Mouse (Mus musculus): ENCODE data around the gene Kif1c. TPM values are rescaled to one million over a fixed set of nuclear protein-coding genes. Genes with fewer than 3 reads are reported as not detected.
A peak's percentile ranks its signal among the peaks of the same experiment; 100 is the strongest.
"Not testable (repeated sequence)": the region's sequence is repeated elsewhere in the genome, so short reads cannot be mapped to it uniquely, and the experiment has no call there.

Gene Kif1c
- polyA plus RNA-seq, 1 experiment from 2014 or later = 5.4 TPM

DNA sequence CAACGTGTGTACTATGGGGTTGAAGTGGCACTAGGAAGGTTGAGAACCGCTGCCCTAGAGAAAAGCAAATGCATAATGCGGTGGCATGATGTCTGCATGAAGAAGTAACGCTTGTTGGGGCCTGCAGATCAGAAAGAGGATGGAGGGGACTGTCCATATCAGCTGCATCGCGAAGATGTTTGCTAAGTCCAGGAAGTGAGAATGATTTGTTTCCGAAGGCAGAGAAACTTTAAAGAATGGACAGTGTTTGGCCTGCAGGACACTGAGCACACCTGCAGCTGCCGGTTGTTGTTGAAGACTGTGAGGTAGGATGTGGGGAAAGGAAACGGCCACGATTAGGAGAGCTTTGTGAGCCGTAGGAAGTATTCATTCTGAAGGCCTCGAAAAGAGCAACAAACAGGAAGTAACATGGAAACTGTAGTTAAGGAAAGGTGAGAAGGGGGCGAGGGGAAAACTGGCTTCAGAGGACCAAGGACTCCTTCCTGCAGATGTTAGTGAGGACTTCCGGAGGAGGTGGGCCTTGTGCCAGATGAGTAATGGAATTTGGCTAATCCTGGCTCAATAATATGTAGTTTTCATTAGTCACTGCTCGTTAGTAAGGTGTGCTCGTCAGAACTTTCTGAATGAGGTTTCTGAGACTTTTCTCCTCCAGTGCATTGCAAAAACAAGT, 65.6 kb downstream of the Kif1c start:
- H3K27ac ChIP-seq (ENCODE audit: low read depth, low read length) = no peak overlapping the region
- H3K4me3 ChIP-seq (ENCODE audit: low read depth, low read length) = no peak overlapping the region
- H3K27me3 ChIP-seq (ENCODE audit: control insufficient read depth, insufficient read depth, low read length) = no peaks in the 10 kb centered on the region
- no peaks in the 10 kb centered on the region for H3K9me3 ChIP-seq (ENCODE audit: control insufficient read depth, low read length)
- no peak overlapping the region for H3K9ac ChIP-seq (ENCODE audit: low read length)
- WGBS = 87% methylated on average over 16 of the region's 16 CpGs
- no peaks in the 10 kb centered on the region; the same call in 1 of the 2 replicates for H3K36me3 ChIP-seq (ENCODE audit: control insufficient read depth, insufficient read depth, low read length)
- H3K4me2 ChIP-seq (ENCODE audit: low read depth) = no peak overlapping the region
- H3K4me1 ChIP-seq (ENCODE audit: control insufficient read depth, insufficient read depth, low read length) = 0 out of 2 replicates have a peak, but pooled peaks cover 4% of the 10 kb centered on the region
- DNase-seq (ENCODE audit: low spot score) (no peak), ATAC-seq (ENCODE audit: insufficient read depth, low FRiP score, low TSS enrichment) (no peak)

- H3K4me2 ChIP-seq (ENCODE audit: low read depth) = no peak overlapping the region
- H3K4me1 ChIP-seq (ENCODE audit: control insufficient read depth, insufficient read depth, low read length) = no peaks in the 10 kb centered on the region
- H3K27me3 ChIP-seq (ENCODE audit: control insufficient read depth, insufficient read depth, low read length) = no peaks in the 10 kb centered on the region
- no peak overlapping the region for H3K4me3 ChIP-seq (ENCODE audit: low read depth, low read length)
- ATAC-seq (ENCODE audit: insufficient read depth, low FRiP score, low TSS enrichment) (no peak), DNase-seq (ENCODE audit: low spot score) (no peak)
- no peak overlapping the region for H3K27ac ChIP-seq (ENCODE audit: low read depth, low read length)
- no peaks in the 10 kb centered on the region for H3K9me3 ChIP-seq (ENCODE audit: control insufficient read depth, low read length)
- whole genome bisulfite sequencing = 99% methylated on average over 3 of the region's 3 CpGs
- no peak overlapping the region for H3K9ac ChIP-seq (ENCODE audit: low read length)
- no peaks in the 10 kb centered on the region; the same call in 1 of the 2 replicates for H3K36me3 ChIP-seq (ENCODE audit: control insufficient read depth, insufficient read depth, low read length)
Measured at GRCm38 (mm10) chr11:70770804-70771203, 70.5 kb downstream of the Kif1c start.

GRCm38 (mm10) chr11:70776830-70777571, 76.7 kb downstream of the Kif1c start:
- no peak overlapping the region for H3K4me3 ChIP-seq (ENCODE audit: low read depth, low read length)
- no peaks in the 10 kb centered on the region for H3K36me3 ChIP-seq (ENCODE audit: control insufficient read depth, insufficient read depth, low read length)
- ATAC-seq (ENCODE audit: insufficient read depth, low FRiP score, low TSS enrichment) = 0 out of 2 replicates have a peak, but pooled peaks have one; percentile 35
- no peak overlapping the region for H3K27ac ChIP-seq (ENCODE audit: low read depth, low read length)
- H3K27me3 ChIP-seq (ENCODE audit: control insufficient read depth, insufficient read depth, low read length) = no peaks in the 10 kb centered on the region
- 33% methylated on average over 17 of the region's 17 CpGs for WGBS
- no peaks in the 10 kb centered on the region for H3K4me1 ChIP-seq (ENCODE audit: control insufficient read depth, insufficient read depth, low read length)
- H3K9me3 ChIP-seq (ENCODE audit: control insufficient read depth, low read length) = no peaks in the 10 kb centered on the region
- H3K4me2 ChIP-seq (ENCODE audit: low read depth) = no peak overlapping the region
- H3K9ac ChIP-seq (ENCODE audit: low read length) = no peak overlapping the region
- peak; percentile 78 for DNase-seq (ENCODE audit: low spot score)

DNA sequence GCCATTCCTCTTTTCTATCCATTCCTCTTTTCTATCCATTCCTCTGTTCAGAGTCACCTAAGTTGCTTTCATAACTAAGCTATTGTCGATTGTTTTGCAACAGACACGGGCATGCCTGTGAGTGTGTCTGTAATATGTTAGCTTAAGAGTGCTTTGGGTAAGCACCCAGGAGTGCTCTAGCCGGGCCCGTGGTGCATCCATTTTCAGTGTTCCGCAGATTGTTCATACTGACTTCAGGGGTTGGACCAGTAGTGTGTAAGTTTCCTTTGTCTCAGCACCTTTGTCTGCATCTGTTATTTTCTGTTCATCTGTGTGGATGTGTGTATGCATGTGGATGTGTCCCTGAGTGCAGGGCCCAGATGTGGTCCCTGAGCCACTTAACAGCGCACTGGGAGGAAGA, 77.3 kb downstream of the Kif1c start:
- DNase-seq (ENCODE audit: low spot score) = no peak
- no peak for ATAC-seq (ENCODE audit: insufficient read depth, low FRiP score, low TSS enrichment)

GRCm38 (mm10) chr11:70778058-70778457, 77.7 kb downstream of the Kif1c start:
- not testable (repeated sequence) for H3K36me3 ChIP-seq (ENCODE audit: control insufficient read depth, insufficient read depth, low read length); H3K27me3 ChIP-seq (ENCODE audit: control insufficient read depth, insufficient read depth, low read length); H3K27ac ChIP-seq (ENCODE audit: low read depth, low read length); DNase-seq (ENCODE audit: low spot score); H3K4me2 ChIP-seq (ENCODE audit: low read depth); ATAC-seq (ENCODE audit: insufficient read depth, low FRiP score, low TSS enrichment); H3K9ac ChIP-seq (ENCODE audit: low read length); H3K4me3 ChIP-seq (ENCODE audit: low read depth, low read length); H3K9me3 ChIP-seq (ENCODE audit: control insufficient read depth, low read length); H3K4me1 ChIP-seq (ENCODE audit: control insufficient read depth, insufficient read depth, low read length)
- 38% methylated on average over 6 of the region's 6 CpGs for WGBS

More for the DNA sequence above, 77.3 kb downstream of the Kif1c start:
- Histone ChIP-seq H3K4me3 (ENCODE audit: low read depth, low read length) (no peak overlapping the region), H3K4me1 (ENCODE audit: control insufficient read depth, insufficient read depth, low read length) (no peaks in the 10 kb centered on the region), H3K4me2 (ENCODE audit: low read depth) (no peak overlapping the region), H3K27ac (ENCODE audit: low read depth, low read length) (no peak overlapping the region), H3K36me3 (ENCODE audit: control insufficient read depth, insufficient read depth, low read length) (no peaks in the 10 kb centered on the region), H3K9me3 (ENCODE audit: control insufficient read depth, low read length) (no peaks in the 10 kb centered on the region), H3K27me3 (ENCODE audit: control insufficient read depth, insufficient read depth, low read length) (no peaks in the 10 kb centered on the region), H3K9ac (ENCODE audit: low read length) (no peak overlapping the region)
- WGBS = 75% methylated on average over 6 of the region's 6 CpGs

Small RNA genes within 50 kb of the gene (microRNA-seq; reads per million reads assigned to microRNA genes)
- gene Gm22760 (not detected), gene Mir6925 (not detected)

Other genes starting within 250 kb of the Kif1c start
- gene Med11, start 248.6 kb upstream of the Kif1c start, polyA plus RNA-seq (2014; fragmentation: Nextera tagmentation; extraction: Ambion mirVana) = 39.1 and 41.6 TPM in 2 replicates
- gene Zmynd15, start 241.1 kb upstream of the Kif1c start, polyA plus RNA-seq (2014; fragmentation: Nextera tagmentation; extraction: Ambion mirVana) = 0.19 TPM in 1 of 2 replicates, not detected in the other
- gene Cxcl16, start 240.6 kb upstream of the Kif1c start, polyA plus RNA-seq (2014; fragmentation: Nextera tagmentation; extraction: Ambion mirVana) = 0.84 and 0.93 TPM in 2 replicates
- not detected in 2 replicates for gene Tm4sf5, start 195.3 kb upstream of the Kif1c start, polyA plus RNA-seq (2014; fragmentation: Nextera tagmentation; extraction: Ambion mirVana)
- 0.39 TPM in 1 of 2 replicates, not detected in the other for gene Vmo1, start 185.9 kb upstream of the Kif1c start, polyA plus RNA-seq (2014; fragmentation: Nextera tagmentation; extraction: Ambion mirVana)
- 0.20 TPM in 1 of 2 replicates, not detected in the other for gene Gltpd2, start 181.4 kb upstream of the Kif1c start, polyA plus RNA-seq (2014; fragmentation: Nextera tagmentation; extraction: Ambion mirVana)
- 898 and 923 TPM in 2 replicates for gene Psmb6, start 175.2 kb upstream of the Kif1c start, polyA plus RNA-seq (2014; fragmentation: Nextera tagmentation; extraction: Ambion mirVana)
- gene Gm40193, start 167.6 kb upstream of the Kif1c start, polyA plus RNA-seq (2014; fragmentation: Nextera tagmentation; extraction: Ambion mirVana) = not detected in 2 replicates
- 2.9 and 4.0 TPM in 2 replicates for gene Pld2, start 160.5 kb upstream of the Kif1c start, polyA plus RNA-seq (2014; fragmentation: Nextera tagmentation; extraction: Ambion mirVana)
- 15.0 and 16.0 TPM in 2 replicates for gene Mink1, start 137.7 kb upstream of the Kif1c start, polyA plus RNA-seq (2014; fragmentation: Nextera tagmentation; extraction: Ambion mirVana)
- gene 4930544D05Rik, start 84.7 kb upstream of the Kif1c start, polyA plus RNA-seq (2014; fragmentation: Nextera tagmentation; extraction: Ambion mirVana) = not detected in 2 replicates
- 0.41 TPM in 1 of 2 replicates, not detected in the other for gene Chrne, start 81.3 kb upstream of the Kif1c start, polyA plus RNA-seq (2014; fragmentation: Nextera tagmentation; extraction: Ambion mirVana)
- gene Gp1ba, start 61.4 kb upstream of the Kif1c start, polyA plus RNA-seq (2014; fragmentation: Nextera tagmentation; extraction: Ambion mirVana) = 1.3 and 1.6 TPM in 2 replicates
- gene Rnf167, start 53.3 kb upstream of the Kif1c start, polyA plus RNA-seq (2014; fragmentation: Nextera tagmentation; extraction: Ambion mirVana) = 86.4 and 92.9 TPM in 2 replicates
- gene Slc25a11, start 53.1 kb upstream of the Kif1c start, polyA plus RNA-seq (2014; fragmentation: Nextera tagmentation; extraction: Ambion mirVana) = 142 and 146 TPM in 2 replicates
- 1,399 and 1,464 TPM in 2 replicates for gene Pfn1, start 45.9 kb upstream of the Kif1c start, polyA plus RNA-seq (2014; fragmentation: Nextera tagmentation; extraction: Ambion mirVana)
- 39.3 and 48.9 TPM in 2 replicates for gene Eno3, start 43.3 kb upstream of the Kif1c start, polyA plus RNA-seq (2014; fragmentation: Nextera tagmentation; extraction: Ambion mirVana)
- gene Spag7, start 31.1 kb upstream of the Kif1c start, polyA plus RNA-seq (2014; fragmentation: Nextera tagmentation; extraction: Ambion mirVana) = 146 and 152 TPM in 2 replicates
- gene Camta2, start 12.4 kb upstream of the Kif1c start, polyA plus RNA-seq (2014; fragmentation: Nextera tagmentation; extraction: Ambion mirVana) = 10.7 and 10.8 TPM in 2 replicates
- 0.86 and 1.3 TPM in 2 replicates for gene Inca1, start 393 bp upstream of the Kif1c start, polyA plus RNA-seq (2014; fragmentation: Nextera tagmentation; extraction: Ambion mirVana)
- 9.9 and 10.6 TPM in 2 replicates for gene Zfp3, start 63.7 kb downstream of the Kif1c start, polyA plus RNA-seq (2014; fragmentation: Nextera tagmentation; extraction: Ambion mirVana)
- 0.29 TPM in 1 of 2 replicates, not detected in the other for gene Scimp, start 112.0 kb downstream of the Kif1c start, polyA plus RNA-seq (2014; fragmentation: Nextera tagmentation; extraction: Ambion mirVana)
- 39.3 and 40.7 TPM in 2 replicates for gene Rabep1, start 144.2 kb downstream of the Kif1c start, polyA plus RNA-seq (2014; fragmentation: Nextera tagmentation; extraction: Ambion mirVana)

Measured in neural tube, embryonic 11.5 days (tissue).